Mouse (Mus musculus): ENCODE results near the gene Dlx1.
A peak's percentile ranks its signal among the peaks of the same experiment; 100 is the strongest.

The Dlx1 gene

GRCm38 (mm10) chr2:71527323-71528013, 445 bp upstream of the Dlx1 start:
- no peak for DNase-seq (ENCODE audit: low spot score in 2 of 2)

DNA sequence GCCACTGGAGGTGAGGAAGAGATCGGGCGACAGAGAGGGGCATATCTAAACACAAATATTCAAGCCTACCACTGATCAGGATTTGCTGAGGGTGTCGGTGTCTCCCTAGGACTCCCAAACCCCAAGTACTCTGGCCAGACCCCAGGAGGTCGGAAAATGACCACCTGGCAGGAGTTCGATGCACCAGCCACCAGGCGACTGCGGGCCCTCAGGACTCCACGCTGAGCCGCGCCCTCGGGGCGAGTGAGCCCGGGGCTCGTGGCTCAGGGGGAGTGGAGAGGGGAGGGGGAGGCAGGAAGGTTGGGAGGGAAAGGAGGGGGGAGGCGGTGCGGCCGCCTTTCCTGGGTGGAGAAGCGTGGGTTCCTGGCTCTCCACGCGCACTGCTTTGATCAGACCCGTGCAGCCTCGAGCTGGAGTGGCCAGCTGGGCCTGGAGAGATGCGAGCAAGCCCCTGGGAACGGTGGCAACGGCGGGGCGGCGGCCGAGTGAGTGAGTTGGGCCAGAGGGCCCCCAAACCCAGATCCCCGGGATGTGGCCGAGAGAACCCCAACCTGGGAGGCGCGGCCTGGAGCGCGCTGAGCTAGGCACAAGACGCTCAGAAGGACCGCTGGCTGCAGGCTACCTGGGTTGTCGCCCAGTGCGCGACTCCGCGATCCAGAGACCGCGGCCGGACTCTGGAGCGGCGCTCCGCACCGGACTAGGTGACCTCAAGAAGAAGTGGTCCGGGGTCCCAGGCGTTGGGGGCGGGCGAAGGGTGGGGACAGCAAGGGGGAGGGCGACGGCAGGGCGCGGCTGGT, 999 bp downstream of the Dlx1 start:
- DNase-seq (ENCODE audit: low spot score in 2 of 2): no peak

DNA sequence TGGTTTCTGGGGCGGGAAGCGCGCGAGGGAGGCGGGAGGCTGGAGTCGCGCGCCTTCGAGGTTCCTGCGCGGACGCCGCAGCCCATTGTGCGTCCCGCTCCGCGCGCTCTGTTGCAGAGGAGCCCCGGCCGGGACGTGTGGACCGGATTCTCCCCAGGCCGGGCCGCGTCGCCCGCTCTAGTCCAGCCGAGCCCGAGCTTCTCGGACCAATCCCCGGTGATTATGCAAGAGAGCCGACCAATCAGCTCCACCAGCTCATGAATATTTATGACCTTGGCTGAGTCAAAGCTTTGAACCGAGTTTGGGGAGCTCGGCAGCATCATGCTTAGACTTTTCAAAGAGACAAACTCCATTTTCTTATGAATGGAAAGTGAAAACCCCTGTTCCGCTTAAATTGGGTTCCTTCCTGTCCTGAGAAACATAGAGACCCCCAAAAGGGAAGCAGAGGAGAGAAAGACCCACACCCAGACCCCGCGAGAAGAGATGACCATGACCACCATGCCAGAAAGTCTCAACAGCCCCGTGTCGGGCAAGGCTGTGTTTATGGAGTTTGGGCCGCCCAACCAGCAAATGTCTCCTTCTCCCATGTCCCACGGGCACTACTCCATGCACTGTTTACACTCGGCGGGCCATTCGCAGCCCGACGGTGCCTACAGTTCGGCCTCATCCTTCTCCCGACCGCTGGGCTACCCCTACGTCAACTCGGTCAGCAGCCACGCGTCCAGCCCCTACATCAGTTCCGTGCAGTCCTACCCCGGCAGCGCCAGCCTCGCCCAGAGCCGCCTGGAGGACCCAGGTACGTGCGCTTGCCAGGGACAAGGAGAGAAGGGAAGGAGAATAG, 1.8 kb downstream of the Dlx1 start:
- DNase-seq (ENCODE audit: low spot score in 2 of 2): peak; percentile 51 to 59

- no peak for DNase-seq (ENCODE audit: low spot score in 2 of 2)
Measured at GRCm38 (mm10) chr2:71530391-71531123, 2.6 kb downstream of the Dlx1 start.

GRCm38 (mm10) chr2:71531124-71531590, 3.2 kb downstream of the Dlx1 start:
- no peak for DNase-seq (ENCODE audit: low spot score in 2 of 2)

GRCm38 (mm10) chr2:71531990-71532970, 4.4 kb downstream of the Dlx1 start:
- DNase-seq (ENCODE audit: low spot score in 2 of 2): no peak

DNA sequence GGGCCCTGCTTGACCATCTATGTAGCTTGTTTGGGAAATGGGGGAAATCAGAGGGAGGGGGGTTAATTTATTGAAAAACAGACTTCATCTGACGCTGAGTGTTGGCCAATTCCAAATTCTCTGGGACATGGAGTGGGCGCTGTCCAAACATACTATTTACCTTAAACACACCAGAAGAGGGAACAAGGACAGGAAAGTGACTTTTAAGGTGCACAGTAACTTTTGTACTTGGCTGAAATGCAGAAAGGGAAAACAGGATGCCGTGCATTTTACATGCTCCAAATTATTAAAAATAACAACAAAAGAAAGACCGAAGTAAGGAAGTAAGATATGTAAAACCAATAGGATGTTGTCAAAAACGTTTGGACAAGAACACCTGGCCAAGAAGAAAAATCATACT, 5.2 kb downstream of the Dlx1 start:
- DNase-seq (ENCODE audit: low spot score in 2 of 2): no peak

DNA sequence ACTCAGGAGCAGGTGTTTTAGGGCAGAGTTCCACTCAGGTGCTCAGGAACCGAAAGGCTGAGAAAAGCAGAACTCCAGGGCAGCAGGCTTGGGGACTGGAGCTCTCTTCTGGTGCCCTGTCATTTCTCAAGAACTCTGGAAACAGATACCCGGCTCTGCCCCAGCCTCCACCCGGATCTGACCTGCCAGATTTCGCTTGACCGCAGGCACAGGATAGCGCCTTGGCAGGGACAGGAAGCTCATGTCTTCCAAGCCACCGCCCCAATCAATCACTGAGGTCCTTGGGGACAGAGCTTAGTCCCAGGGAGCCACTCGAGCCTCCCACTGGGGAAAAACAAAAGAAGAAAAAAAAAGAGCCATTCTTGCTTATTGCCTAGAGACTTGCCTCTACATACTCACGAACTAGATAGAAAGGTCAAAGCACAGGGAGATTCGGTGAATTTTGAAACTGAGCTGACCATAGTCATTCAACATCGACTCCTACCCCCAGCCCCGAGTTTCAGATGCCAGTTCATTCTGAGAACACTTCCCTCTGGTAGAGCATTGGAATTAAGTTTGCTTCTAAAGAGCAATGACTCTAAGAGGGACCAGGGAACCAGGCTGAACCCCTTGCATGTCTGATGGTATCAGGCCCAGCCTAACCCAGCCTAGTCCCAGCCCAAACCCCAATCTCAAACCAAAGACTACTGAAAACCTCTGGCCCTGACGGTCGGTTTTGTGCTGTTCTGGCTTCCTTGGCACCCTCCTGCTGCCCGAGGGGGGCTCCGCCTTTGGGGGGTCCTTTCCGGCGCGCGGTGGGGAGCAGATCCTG, 6.5 kb downstream of the Dlx1 start:
- DNase-seq (ENCODE audit: low spot score in 2 of 2): no peak

DNA sequence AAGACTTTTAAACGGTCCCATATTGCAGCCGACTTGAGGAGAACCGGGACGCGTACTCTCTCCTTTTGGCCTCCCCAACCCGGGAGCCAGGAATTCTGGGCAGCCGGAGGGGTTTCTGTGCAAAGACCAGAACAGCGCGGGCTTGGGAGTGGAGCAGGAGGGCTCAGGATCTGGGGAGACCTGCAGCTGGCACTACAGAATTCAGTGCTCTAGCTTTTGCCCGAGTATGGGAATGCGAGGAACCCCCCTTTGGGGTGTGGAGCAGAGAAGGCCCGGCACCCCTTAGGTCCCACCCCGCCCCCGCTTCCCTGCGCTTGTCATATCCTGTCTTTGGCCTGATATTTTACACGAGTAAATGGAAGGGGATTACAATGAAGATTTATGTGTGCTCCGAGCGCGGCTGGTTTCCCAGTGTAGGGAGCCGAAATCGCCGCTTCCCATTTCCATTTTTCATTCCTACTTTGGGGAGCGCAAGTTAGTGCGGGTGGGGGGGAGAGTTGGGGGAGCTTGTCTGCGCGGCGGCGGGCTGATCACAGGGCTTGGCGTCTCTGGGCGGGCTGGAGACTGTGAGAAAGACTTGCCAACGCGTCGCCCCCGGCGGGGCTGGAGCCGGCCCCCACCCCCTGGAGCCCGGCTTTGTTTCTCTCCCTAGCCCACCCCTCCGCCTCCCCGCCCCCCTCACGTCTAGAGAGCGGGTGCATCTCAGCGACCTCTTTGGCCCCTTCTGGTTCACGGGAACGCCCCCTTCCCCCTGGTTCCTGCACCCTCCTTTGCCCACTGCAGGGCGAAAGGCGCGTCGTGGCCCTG, 12.9 kb downstream of the Dlx1 start:
- no peak for DNase-seq (ENCODE audit: low spot score in 2 of 2)

GRCm38 (mm10) chr2:71541418-71542226, 13.7 kb downstream of the Dlx1 start:
- DNase-seq (ENCODE audit: low spot score in 2 of 2): no peak

DNA sequence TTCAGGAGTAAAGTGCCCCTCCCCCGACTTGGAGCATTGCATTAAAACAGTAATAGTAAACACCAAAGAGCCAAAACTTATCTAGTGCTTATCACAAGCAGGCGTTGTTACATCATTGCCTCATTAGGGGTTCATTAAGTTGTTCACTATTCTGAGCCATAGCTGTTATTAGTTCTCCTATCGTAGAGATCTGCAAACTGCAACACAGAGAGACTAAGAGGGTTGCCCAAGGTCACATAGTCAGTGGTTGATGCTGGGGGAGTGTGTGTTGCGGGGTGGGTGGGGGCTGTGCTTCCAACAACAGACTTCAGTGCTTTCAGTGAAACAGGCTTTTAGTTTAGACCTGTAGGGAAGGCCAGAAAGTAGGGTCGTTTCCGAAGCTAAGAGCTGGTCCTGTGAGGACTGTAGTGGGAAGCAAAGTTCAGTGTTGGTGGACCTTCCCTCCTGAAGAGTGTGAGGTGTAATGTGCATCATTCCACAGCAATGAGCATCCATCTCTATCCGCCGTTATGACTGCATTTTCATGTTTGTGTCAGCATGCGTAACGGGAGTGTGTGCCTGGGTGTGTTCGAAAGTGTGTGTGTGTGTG, 14.4 kb downstream of the Dlx1 start:
- no peak for DNase-seq (ENCODE audit: low spot score in 2 of 2)

DNA sequence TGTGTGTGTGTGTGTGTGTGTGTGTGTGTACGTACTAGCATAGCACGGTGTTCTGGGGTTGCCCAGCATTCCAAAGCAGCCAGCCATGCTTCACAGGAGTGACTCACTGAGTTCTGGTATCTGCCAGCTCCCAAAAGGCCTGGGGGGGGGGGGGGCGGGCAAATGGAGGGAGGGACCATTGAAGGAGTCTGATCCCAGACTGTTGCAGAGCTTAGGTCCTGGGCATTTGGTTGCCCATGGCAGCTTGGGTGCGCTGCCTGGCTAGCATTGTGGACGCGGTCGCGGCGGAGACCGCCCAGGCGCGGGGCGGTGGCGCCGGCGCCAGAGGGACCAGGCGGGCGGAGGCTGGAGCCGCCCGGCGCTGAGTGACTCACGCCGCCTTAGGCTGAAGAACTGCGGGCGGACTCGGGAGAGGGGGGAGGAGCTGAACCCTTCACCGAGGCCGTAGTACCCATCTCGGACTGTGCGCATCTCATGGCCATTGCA, 14.9 kb downstream of the Dlx1 start:
- no peak for DNase-seq (ENCODE audit: low spot score in 2 of 2)

DNA sequence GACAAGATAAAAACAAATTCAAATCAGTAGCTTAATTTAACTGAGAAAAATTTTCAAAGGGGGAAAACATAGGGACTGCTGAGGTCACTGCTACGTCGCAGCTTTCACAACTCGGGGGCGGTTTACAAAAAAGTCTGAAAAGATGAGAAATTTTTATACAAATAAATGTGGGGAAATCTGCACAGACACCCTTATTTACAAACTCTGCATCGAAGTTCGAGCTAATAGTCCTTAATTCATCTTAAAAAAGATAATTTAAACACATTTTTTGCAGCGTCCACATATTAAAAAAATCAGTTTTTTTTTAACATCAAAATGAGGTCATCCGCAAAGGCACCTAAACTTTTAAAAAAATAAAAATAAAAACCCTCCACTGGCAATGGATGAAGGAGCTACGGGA, 15.6 kb downstream of the Dlx1 start:
- DNase-seq (ENCODE audit: low spot score in 2 of 2): no peak

DNA sequence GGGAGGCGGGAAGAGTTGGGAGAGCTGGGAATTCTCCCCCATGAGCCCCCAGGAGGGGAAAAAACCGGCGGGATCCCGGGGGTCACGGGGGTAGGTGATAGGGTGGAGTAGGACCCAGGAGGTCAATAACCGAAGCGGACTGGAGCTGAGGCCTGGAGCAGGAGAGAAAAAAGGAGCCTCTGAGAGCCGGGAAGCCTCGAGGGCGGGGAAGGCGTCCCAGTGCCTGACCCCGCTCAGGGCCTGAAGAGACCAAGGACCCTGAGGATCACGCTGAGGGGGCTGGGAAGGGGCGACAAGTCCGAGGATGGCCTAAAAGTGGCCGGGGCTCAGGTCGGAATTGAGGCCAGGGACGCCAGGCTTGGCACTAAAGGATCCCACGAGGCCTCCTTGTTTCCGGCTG, 16.0 kb downstream of the Dlx1 start:
- DNase-seq (ENCODE audit: low spot score in 2 of 2): no peak

- no peak for DNase-seq (ENCODE audit: low spot score in 2 of 2)
Measured at GRCm38 (mm10) chr2:71544391-71545285, 16.7 kb downstream of the Dlx1 start.

DNA sequence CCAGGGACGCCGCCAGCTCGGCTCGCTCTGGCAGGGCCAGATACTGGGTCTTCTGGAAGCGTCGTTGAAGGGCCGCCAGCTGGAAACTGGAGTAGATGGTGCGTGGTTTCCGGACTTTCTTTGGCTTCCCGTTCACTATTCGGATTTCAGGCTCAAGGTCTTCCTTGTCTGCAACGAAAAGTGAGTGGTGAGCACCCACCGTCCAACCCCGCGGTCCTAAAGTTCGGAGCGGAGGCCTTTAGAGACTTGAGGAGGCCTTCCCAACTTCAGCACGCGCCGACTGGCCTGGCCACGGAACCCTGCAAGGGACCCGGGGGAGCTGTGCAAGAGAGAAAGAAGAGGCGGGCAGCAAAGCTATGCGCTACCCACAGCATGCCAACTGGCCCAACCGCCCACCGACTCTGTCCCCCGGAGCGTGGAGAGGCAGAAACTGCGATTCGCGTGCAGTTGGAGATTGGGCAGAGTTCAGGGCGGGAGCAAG, 17.5 kb downstream of the Dlx1 start:
- no peak for DNase-seq (ENCODE audit: low spot score in 2 of 2)
